Mouse (Mus musculus) bone marrow macrophage, adult 2 months (primary cell): ENCODE measurements around the gene Fnip2.

Source experiments
- CTCF ChIP-seq: IDR thresholded peaks from 2 replicates; pipeline ENCODE4 v1.5.1; 2012; ENCODE audit warnings: low read depth, mild to moderate bottlenecking, low read length, moderate library complexity
- POLR2A ChIP-seq: IDR thresholded peaks from 2 replicates; pipeline ENCODE4 v1.6.1; 2012; ENCODE audit warnings: mild to moderate bottlenecking, low read depth, low read length, borderline replicate concordance

DNA sequence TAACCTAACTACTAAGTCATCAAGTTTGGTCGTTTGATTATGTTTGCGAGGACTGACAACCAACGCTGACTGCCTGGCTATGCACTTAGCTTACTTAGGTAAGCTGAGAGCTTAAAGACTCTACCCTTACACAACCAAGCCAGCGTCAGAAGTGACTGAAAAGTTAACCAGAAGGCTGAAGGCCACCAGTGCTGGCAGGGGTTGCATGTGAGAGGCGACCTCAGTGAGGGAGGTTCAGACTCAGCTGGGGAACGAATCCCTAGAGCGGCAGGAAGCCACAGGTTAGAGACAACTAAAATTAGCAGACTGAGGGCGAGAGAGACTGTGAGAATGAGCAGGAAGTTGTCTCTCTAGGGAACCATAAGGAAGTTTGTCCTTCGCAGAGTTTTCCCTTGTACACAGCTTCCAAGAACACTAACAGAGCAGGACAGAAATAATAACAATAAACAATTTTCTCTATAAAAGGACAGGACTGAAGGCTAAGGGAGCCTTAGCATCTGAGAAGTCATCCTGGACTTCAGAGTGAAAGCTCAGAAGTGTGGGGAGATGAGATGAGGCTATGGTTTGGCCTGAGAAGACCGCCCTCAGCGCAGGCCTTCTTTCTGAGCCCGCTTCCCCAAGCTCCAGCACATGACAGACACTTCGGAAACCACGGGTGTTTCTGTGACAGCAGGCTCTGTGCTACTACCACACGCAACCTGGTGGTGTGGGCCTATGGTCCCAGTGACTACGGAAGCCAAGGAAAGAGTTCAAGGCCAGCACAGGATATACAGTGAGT, 83.1 kb downstream of the Fnip2 start:
- no peak for TF ChIP-seq POLR2A
- no peak for TF ChIP-seq CTCF
